Mouse (Mus musculus) lung, postnatal 0 days (tissue): ENCODE measurements around the gene Olfr1535.

Experiments used
- CTCF ChIP-seq: IDR thresholded peaks from 2 replicates; pipeline ENCODE4 v1.5.1; 2016; ENCODE audit warnings: antibody characterized with exemption, mild to moderate bottlenecking
- EP300 ChIP-seq: IDR thresholded peaks from 2 replicates; pipeline ENCODE4 v1.6.1; 2016; ENCODE audit warnings: antibody characterized with exemption, mild to moderate bottlenecking, control low read depth

DNA sequence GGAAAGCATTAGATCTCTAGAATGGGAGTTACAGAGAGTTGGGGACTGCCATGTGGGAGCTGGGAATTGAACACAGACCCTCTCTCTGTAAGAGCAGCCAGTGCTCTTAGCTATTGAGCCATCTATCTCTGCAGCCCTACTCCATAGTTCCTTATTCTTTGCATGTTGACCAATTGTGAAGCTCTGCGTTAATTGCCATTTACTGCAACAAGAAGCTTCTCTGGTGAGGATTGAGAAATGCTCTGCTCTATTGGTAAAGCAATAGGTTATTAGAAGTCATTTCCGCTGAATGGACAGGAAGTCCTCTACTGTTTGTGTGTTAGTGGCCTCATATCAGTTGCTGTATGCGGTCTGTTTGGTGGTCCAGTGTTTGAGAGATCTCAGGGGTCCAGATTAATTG is 10.2 kb downstream of the Olfr1535 start:
- TF ChIP-seq EP300 (no peak), CTCF (no peak)
